Mouse (Mus musculus): ENCODE measurements around the gene Rtkn. TPM values are rescaled to one million over a fixed set of nuclear protein-coding genes. Genes with fewer than 3 reads are reported as not detected.

Rtkn gene
- 13.4 and 15.4 TPM in 2 replicates for polyA plus RNA-seq (2011; ENCODE audit: insufficient read length, low read depth, missing spikeins)

DNA sequence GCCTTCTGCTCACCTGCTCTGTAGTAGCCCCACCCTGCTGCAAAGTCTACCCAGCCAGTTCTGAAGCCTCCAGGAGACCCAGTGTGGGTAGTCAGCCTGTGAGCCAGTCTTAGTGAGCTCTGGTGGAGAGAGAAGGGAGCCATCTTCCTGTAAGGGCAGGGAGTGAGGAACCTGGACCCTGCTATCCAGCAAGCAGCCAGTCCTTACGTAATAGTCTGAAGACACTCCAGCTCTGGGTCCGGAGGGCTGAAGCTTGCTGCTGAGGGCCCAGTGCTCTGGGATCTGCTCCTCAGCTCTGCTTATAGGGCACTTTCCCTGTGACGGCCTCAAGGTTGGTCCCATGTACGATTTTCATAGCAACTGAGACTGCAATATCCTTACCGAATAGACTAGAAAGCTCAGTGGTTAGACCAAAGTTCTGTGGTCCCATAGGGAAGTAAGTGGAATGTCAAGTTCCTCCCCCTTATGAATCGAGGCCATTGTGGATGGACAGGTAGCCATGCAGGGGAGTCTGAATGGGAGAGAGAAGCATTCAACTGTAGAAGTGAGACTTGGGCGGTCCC is at the start of gene Rtkn:
Gene Rtkn, plus strand, starts transcription at position 513 of the 563 bp plus-strand sequence.
- TF ChIP-seq POLR2A (IDR thresholded peaks at IDR 0.05; ENCODE audit: low read depth, low read length) (0 out of 2 replicates have a peak, but pooled peaks have one; percentile 2), CTCF (IDR thresholded peaks at IDR 0.05; ENCODE audit: borderline replicate concordance, insufficient read depth, low read length) (no peak)
- Histone ChIP-seq H3K4me1 (ENCODE audit: control insufficient read depth, insufficient read depth, low read length) (peaks cover 6% of the 10 kb centered on the region; the same call in 1 of the 2 replicates), H3K27ac (ENCODE audit: insufficient read depth, low read length) (peak within 1 kb of the TSS; percentile 98)

DNA sequence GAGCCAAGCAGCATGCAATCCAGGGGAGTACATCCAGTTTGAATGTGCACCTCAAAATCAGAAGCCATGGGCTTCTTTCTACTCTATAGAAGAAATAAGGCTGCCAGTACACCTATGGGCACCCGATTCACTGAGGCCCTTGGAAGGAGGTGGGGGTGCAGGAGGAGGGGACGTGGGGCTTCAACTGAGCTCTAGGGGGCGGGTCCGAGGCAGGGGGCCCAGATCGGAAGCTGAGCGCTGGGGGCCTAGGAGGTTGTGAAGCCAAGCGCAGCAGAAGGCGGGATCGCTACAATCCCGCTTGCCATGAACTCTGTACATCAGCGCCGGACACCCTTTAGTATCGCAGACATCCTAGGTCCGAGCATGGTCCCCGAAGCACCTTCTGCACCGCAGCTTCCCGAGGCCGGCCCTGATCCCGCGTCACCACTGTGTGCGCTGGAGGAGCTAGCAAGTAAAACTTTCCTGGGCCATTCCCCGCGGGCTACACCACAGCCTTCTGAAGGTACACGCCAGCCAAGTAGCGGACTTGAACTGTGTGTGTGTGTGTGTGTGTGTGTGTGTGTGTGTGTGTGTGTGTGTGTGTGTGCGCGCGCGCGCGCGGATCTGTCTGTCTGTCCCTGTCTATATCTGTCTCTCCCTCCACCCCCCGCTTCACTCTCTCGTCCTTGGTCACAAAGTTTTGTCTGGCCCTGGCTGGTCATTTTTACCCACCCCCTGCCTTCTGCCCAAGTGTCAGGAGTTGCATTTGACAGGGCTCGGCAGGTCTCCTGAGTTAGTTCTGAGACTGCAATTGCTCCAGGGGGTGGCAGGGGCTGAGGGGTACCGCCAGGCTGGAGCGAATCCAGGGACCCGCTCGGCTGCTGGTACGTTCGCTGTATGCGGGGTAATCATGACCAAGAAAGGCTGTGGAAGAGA is 48.9 kb upstream of the Rtkn start, which contains the start of gene Lbx2:
Gene Lbx2, plus strand, starts transcription at position 247 of the 915 bp plus-strand sequence.
- H3K4me3 ChIP-seq (ENCODE audit: insufficient read depth, low read length): no peak within 1 kb of the TSS
- no peaks in the 10 kb centered on the region for H3K4me1 ChIP-seq (ENCODE audit: control insufficient read depth, insufficient read depth, low read length)
- TF ChIP-seq POLR2A (IDR thresholded peaks at IDR 0.05; ENCODE audit: low read depth, low read length) (no peak), CTCF (IDR thresholded peaks at IDR 0.05; ENCODE audit: borderline replicate concordance, insufficient read depth, low read length) (no peak)
- H3K27ac ChIP-seq (ENCODE audit: insufficient read depth, low read length): no peak within 1 kb of the TSS

More for the DNA sequence above, at the start of gene Rtkn:
- peak within 1 kb of the TSS; percentile 56 for H3K4me3 ChIP-seq (ENCODE audit: insufficient read depth, low read length)

- Histone ChIP-seq H3K4me1 (ENCODE audit: control insufficient read depth, insufficient read depth, low read length) (no peaks in the 10 kb centered on the region), H3K27ac (ENCODE audit: insufficient read depth, low read length) (no peak overlapping the region), H3K4me3 (ENCODE audit: insufficient read depth, low read length) (no peak overlapping the region)
- TF ChIP-seq CTCF (IDR thresholded peaks at IDR 0.05; ENCODE audit: borderline replicate concordance, insufficient read depth, low read length): no peak
- no peak for TF ChIP-seq POLR2A (IDR thresholded peaks at IDR 0.05; ENCODE audit: low read depth, low read length)
Measured at GRCm38 (mm10) chr6:83087205-83087925, 47.9 kb upstream of the Rtkn start.

- Histone ChIP-seq H3K4me3 (ENCODE audit: insufficient read depth, low read length) (no peak overlapping the region), H3K27ac (ENCODE audit: insufficient read depth, low read length) (no peak overlapping the region), H3K4me1 (ENCODE audit: control insufficient read depth, insufficient read depth, low read length) (no peaks in the 10 kb centered on the region)
- TF ChIP-seq POLR2A (IDR thresholded peaks at IDR 0.05; ENCODE audit: low read depth, low read length) (no peak), CTCF (IDR thresholded peaks at IDR 0.05; ENCODE audit: borderline replicate concordance, insufficient read depth, low read length) (no peak)
Measured at GRCm38 (mm10) chr6:83087926-83088260, 47.4 kb upstream of the Rtkn start.

GRCm38 (mm10) chr6:83092416-83093127 is 42.7 kb upstream of the Rtkn start:
- Histone ChIP-seq H3K4me1 (ENCODE audit: control insufficient read depth, insufficient read depth, low read length) (no peaks in the 10 kb centered on the region), H3K4me3 (ENCODE audit: insufficient read depth, low read length) (no peak overlapping the region), H3K27ac (ENCODE audit: insufficient read depth, low read length) (no peak overlapping the region)
- TF ChIP-seq POLR2A (IDR thresholded peaks at IDR 0.05; ENCODE audit: low read depth, low read length): no peak
- TF ChIP-seq CTCF (IDR thresholded peaks at IDR 0.05; ENCODE audit: borderline replicate concordance, insufficient read depth, low read length): no peak

DNA sequence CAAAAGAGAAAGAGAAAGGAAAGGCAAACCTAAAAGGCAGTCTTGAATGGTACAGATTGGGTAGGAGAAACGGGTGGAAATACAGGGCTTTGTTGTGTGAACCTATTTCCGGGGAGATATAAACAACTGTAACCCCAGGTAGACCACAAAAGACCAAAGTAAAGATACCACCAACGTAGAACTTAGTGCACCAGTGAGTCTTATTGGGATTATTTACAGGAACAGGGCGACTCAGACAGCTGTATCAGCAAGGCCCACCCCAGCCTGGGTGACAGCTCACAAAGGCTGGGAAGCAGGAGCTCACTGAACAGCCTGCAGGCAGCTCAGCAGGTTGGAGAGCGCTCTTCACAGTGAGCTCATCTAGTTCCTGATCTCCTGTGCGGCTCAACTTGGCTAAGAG is 39.3 kb upstream of the Rtkn start:
- TF ChIP-seq POLR2A (IDR thresholded peaks at IDR 0.05; ENCODE audit: low read depth, low read length): no peak
- no peak for TF ChIP-seq CTCF (IDR thresholded peaks at IDR 0.05; ENCODE audit: borderline replicate concordance, insufficient read depth, low read length)
- Histone ChIP-seq H3K4me3 (ENCODE audit: insufficient read depth, low read length) (no peak overlapping the region), H3K4me1 (ENCODE audit: control insufficient read depth, insufficient read depth, low read length) (no peaks in the 10 kb centered on the region), H3K27ac (ENCODE audit: insufficient read depth, low read length) (no peak overlapping the region)

DNA sequence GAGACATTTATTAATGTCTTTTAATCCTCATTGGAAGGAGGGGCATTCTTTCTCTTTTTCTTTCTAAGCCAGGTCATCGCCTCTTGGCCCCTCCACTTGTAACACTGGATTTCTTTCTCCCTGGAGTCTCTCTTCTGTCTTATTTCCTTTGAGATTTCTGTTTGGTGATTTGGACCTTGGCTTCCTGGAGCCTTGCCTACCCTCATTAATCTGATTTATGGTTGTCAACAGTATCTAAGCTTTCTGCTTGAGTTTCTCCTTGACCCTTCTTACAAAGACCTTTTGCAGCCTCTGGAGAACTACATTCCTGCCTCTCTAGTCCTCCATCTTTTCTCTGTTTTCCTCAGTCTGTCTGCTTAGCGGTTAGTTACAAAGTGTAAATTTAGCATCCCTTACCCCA is 36.9 kb upstream of the Rtkn start:
- Histone ChIP-seq H3K4me3 (ENCODE audit: insufficient read depth, low read length) (no peak overlapping the region), H3K27ac (ENCODE audit: insufficient read depth, low read length) (no peak overlapping the region), H3K4me1 (ENCODE audit: control insufficient read depth, insufficient read depth, low read length) (no peaks in the 10 kb centered on the region)
- no peak for TF ChIP-seq POLR2A (IDR thresholded peaks at IDR 0.05; ENCODE audit: low read depth, low read length)
- no peak for TF ChIP-seq CTCF (IDR thresholded peaks at IDR 0.05; ENCODE audit: borderline replicate concordance, insufficient read depth, low read length)

- H3K27ac ChIP-seq (ENCODE audit: insufficient read depth, low read length): no peak within 1 kb of the TSS
- H3K4me1 ChIP-seq (ENCODE audit: control insufficient read depth, insufficient read depth, low read length): no peaks in the 10 kb centered on the region
- peak; percentile 47; the same call in 1 of the 2 replicates for TF ChIP-seq CTCF (IDR thresholded peaks at IDR 0.05; ENCODE audit: borderline replicate concordance, insufficient read depth, low read length)
- peak; percentile 77 for TF ChIP-seq POLR2A (IDR thresholded peaks at IDR 0.05; ENCODE audit: low read depth, low read length)
- H3K4me3 ChIP-seq (ENCODE audit: insufficient read depth, low read length): peak within 1 kb of the TSS; percentile 56
Measured at GRCm38 (mm10) chr6:83101316-83101687, 34.0 kb upstream of the Rtkn start, which contains the start of the genes Ccdc142 and Gm42688. Ccdc142 (plus strand) TSS chr6:83101601. Gm42688 (plus strand) TSS chr6:83101617.

Data from embryonic fibroblast, embryonic 13.5 days (primary cell).